Mouse (Mus musculus): ENCODE data around the gene Pde6g.
A peak's percentile ranks its signal among the peaks of the same experiment; 100 is the strongest.

The Pde6g gene

GRCm38 (mm10) chr11:120467736-120468092 is 14.4 kb upstream of the Pde6g start:
- DNase-seq (ENCODE audit: inconsistent age in 2 of 2, low spot score in 1 of 2) = no peak

- DNase-seq (ENCODE audit: inconsistent age in 2 of 2, low spot score in 1 of 2) = peak; percentile 95 to 96
These were observed 13.9 kb upstream of the Pde6g start, which contains the start of gene Arl16 for GRCm38 (mm10) chr11:120467051-120467735. Gene Arl16, minus strand, starts transcription at chr11:120467607.

- DNase-seq (ENCODE audit: inconsistent age in 2 of 2, low spot score in 1 of 2) = no peak
These were observed 12.2 kb upstream of the Pde6g start for GRCm38 (mm10) chr11:120465521-120465920.

GRCm38 (mm10) chr11:120464365-120464764 is 11.1 kb upstream of the Pde6g start:
- DNase-seq (ENCODE audit: inconsistent age in 2 of 2, low spot score in 1 of 2) = no peak

GRCm38 (mm10) chr11:120463536-120463935 is 10.2 kb upstream of the Pde6g start:
- DNase-seq (ENCODE audit: inconsistent age in 2 of 2, low spot score in 1 of 2) = no peak

- DNase-seq (ENCODE audit: inconsistent age in 2 of 2, low spot score in 1 of 2) = no peak
These were observed 5.7 kb upstream of the Pde6g start for GRCm38 (mm10) chr11:120458847-120459597.

- peak; percentile 81 to 94 for DNase-seq (ENCODE audit: inconsistent age in 2 of 2, low spot score in 1 of 2)
These were observed 4.8 kb upstream of the Pde6g start, which contains the start of the genes Oxld1 and Ccdc137 for GRCm38 (mm10) chr11:120457772-120458751. Gene Oxld1, minus strand, starts transcription at chr11:120458068. Gene Ccdc137, plus strand, starts transcription at chr11:120458115.

- no peak for DNase-seq (ENCODE audit: inconsistent age in 2 of 2, low spot score in 1 of 2)
These were observed 4.1 kb upstream of the Pde6g start for GRCm38 (mm10) chr11:120457370-120457769.

GRCm38 (mm10) chr11:120455413-120455812 is 2.1 kb upstream of the Pde6g start:
- DNase-seq (ENCODE audit: inconsistent age in 2 of 2, low spot score in 1 of 2) = no peak

GRCm38 (mm10) chr11:120454965-120455364 is 1.7 kb upstream of the Pde6g start:
- no peak for DNase-seq (ENCODE audit: inconsistent age in 2 of 2, low spot score in 1 of 2)

GRCm38 (mm10) chr11:120452246-120452645 is 1.1 kb downstream of the Pde6g start:
- no peak for DNase-seq (ENCODE audit: inconsistent age in 2 of 2, low spot score in 1 of 2)

GRCm38 (mm10) chr11:120447179-120447578 is 6.1 kb downstream of the Pde6g start:
- DNase-seq (ENCODE audit: inconsistent age in 2 of 2, low spot score in 1 of 2) = no peak

GRCm38 (mm10) chr11:120445475-120445874 is 7.8 kb downstream of the Pde6g start:
- no peak for DNase-seq (ENCODE audit: inconsistent age in 2 of 2, low spot score in 1 of 2)

GRCm38 (mm10) chr11:120444106-120444505 is 9.2 kb downstream of the Pde6g start:
- no peak for DNase-seq (ENCODE audit: inconsistent age in 2 of 2, low spot score in 1 of 2)

GRCm38 (mm10) chr11:120442765-120443280 is 10.5 kb downstream of the Pde6g start:
- no peak for DNase-seq (ENCODE audit: inconsistent age in 2 of 2, low spot score in 1 of 2)

GRCm38 (mm10) chr11:120442344-120442743 is 11.0 kb downstream of the Pde6g start, which contains the start of gene Tspan10:
Gene Tspan10, plus strand, starts transcription at chr11:120442644.
- DNase-seq (ENCODE audit: inconsistent age in 2 of 2, low spot score in 1 of 2) = no peak

GRCm38 (mm10) chr11:120437857-120438385 is 15.4 kb downstream of the Pde6g start:
- no peak for DNase-seq (ENCODE audit: inconsistent age in 2 of 2, low spot score in 1 of 2)

- DNase-seq (ENCODE audit: inconsistent age in 2 of 2, low spot score in 1 of 2) = peak; percentile 88 to 97
These were observed 16.0 kb downstream of the Pde6g start, which contains the start of gene Nploc4 for GRCm38 (mm10) chr11:120437152-120437856. Gene Nploc4, minus strand, starts transcription at chr11:120437708.

- peak in 1 of 2 experiments; percentile 18 for DNase-seq (ENCODE audit: inconsistent age in 2 of 2, low spot score in 1 of 2)
These were observed 26.6 kb downstream of the Pde6g start for GRCm38 (mm10) chr11:120426727-120427126.
